Mouse (Mus musculus) effector memory CD4-positive, alpha-beta T cell, adult 7 months (primary cell): ENCODE results near the gene Slc7a6. TPM values are rescaled to one million over a fixed set of nuclear protein-coding genes. Genes with fewer than 3 reads are reported as not detected.

ENCODE experiments used
- polyA plus RNA-seq: library from polyadenylated mRNA; unstranded; fragments of 100-300 nt; shearing (Covaris generic); gene quantifications from one replicate; pipeline ENCODE4 v1.2.1, GENCODE M21; 2017

Slc7a6 gene
- polyA plus RNA-seq = 30.3 TPM

DNA sequence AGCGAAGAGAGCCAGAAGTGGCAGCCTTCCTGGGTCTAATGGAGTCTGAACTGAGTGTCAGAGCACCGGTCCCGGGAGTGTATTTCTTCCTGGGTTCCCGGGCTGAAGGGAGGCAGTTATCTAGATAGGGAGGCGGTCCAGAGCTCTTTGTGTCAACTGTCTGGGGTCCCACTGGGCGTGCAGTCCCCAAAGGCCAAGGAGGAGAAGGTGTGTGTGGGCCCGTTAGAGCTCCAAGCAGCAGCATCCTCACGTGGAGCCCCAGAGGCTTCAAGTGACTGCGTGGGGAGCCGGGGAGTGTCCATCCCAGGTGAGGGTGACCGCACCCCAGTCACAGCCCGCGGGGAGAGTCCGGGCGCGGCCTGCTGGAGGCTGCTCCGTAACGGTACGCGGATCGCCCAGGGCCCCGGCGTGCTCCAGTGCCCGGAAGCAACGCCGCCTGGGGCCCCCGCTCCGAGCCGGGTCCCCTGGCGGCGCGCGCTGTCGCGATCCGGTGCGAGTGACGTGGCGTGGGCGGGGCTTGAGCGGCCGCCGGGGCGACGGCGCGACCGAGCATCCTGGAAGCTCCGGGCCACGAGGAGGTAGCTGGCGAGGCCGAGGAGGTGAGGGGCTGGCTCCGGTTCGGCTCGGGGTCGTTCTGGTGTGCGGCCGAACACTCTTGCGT is at the start of gene Slc7a6:
Slc7a6 (plus strand) TSS at position 502 of the 661 bp plus-strand sequence.

DNA sequence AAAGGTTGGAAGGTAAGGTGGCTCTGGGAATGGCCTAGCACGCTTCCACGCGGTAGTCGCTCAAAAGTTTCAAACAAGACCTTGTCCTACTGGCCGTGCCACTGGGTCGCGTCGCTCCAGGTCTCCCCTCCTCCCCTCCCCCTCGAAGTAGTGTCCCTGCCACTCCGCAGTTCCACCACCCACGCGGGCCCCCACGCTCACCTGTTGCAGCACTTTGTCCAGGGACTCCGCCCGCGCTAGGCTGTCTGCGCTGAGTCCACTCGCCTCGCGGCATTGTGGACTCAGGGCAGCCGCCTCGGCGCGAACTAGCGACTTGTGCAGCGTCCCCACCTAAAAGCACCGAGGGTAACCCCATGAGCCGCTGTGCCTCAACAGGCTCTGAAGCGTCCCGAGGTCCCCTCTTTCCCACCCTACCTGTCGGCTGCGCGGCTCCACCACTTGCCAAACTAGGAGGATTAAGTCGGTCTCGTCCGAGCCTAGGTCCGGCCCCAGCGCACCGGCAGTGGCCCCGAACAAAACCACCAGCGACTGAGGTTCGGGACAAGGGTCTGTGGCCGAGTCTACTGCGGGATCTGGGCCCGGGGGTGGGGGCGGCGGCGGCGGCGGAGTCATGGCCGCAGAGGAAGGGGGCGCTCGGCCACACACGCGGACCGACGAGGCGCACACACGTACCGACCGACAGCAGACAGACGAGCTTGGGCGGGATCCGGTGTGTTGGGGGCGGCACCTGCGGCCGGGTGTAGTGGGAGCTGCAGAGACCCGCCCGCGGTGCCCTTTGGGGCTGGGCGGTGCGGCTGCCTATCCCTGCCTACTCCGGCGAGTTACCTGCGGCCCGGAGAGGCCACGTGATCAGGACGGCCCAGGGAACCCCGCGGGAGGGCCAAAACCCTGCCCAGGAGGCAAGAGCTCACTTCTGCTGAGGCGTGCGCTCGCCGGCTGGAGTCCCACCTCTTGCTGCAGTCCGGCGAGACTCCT is 32.2 kb upstream of the Slc7a6 start, which contains the start of gene Esrp2:
Esrp2 (minus strand) TSS at position 819 of the 975 bp plus-strand sequence.

DNA sequence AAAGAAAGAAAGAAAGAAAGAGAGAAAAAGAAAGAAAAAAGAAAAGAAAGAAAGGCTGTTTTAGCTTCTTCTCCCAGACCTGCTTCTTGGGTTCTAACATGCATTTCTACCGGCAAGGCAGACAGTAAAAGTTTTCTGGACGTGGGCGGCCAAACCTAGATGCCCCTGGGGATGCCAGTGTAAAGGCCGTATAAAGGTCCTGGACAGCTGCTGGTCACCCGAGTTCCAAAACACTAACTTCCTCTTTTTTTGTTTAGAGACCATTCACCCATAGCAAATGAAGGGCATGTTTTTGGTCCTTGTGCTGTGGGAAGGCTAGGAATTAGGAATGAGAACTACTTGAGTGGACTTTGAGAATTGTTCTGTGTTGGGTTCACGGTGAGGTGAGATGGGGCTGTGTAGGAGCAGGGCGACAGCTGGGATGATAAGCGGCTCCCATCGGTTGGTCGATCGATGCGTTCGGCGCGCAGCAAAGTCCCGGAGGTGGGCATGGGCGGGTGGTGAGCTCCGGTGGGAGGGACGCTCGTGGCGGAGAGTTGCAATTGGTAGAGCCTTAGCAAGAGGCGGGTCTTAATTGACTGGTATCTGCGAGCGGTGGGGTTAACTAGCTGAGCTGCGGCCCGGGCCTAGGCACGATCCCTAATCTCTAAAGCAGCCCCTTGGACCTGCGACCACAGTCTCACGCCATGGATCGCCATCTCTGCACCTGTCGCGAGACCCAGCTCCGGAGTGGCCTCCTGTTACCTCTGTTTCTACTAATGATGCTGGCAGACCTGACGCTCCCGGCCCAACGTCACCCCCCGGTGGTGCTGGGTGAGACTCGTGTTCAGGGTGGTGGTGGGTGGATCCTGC is 18.6 kb upstream of the Slc7a6 start, which contains the start of gene Pla2g15:
Pla2g15 (plus strand) TSS at position 599 of the 852 bp plus-strand sequence.

DNA sequence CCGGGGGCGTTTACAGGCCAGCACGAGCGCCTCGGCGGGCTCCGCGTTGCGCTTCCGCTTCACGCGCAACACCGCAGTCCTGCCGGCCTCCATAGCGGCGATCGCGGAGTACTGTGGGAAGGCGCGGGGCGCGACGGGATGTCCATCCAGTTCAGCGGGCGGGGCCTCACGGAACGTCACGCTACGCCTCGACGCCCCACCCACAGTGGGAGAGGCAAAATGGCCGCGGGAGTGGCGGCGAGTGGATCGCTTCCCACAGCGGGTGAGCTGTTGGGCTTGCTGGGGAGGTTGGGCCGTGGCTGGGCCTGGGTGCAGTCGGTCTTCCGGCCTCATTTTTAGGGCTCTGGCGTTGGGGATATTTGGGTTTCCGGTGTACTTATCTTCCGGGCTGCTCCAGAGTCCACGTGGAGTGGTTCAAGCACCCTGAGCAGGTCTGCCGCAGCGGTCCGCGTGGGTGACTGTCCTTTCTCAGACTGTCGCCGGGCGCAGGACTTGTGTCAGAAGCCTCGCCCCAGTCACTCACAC is 42.2 kb downstream of the Slc7a6 start, which contains the start of the genes Slc7a6os and Prmt7:
Slc7a6os (minus strand) TSS at position 115 of the 525 bp plus-strand sequence.
Prmt7 (plus strand) TSS at position 116 of the 525 bp plus-strand sequence.

Other genes with a start within 250 kb of the Slc7a6 start
- 0.59 TPM for gene Ctrl, start 235.0 kb upstream of the Slc7a6 start, polyA plus RNA-seq
- 256 TPM for gene Psmb10, start 230.4 kb upstream of the Slc7a6 start, polyA plus RNA-seq
- gene Lcat, start 225.5 kb upstream of the Slc7a6 start, polyA plus RNA-seq = not detected
- 13.7 TPM for gene Slc12a4, start 202.8 kb upstream of the Slc7a6 start, polyA plus RNA-seq
- 0.22 TPM for gene Dpep3, start 189.4 kb upstream of the Slc7a6 start, polyA plus RNA-seq
- gene Dus2, start 177.5 kb upstream of the Slc7a6 start, polyA plus RNA-seq = 40.4 TPM
- 0.74 TPM for gene Dpep2nb, start 162.9 kb upstream of the Slc7a6 start, polyA plus RNA-seq
- gene Ddx28, start 157.0 kb upstream of the Slc7a6 start, polyA plus RNA-seq = 7.5 TPM
- 187 TPM for gene Nfatc3, start 110.0 kb upstream of the Slc7a6 start, polyA plus RNA-seq
- gene Esrp2, start 31.9 kb upstream of the Slc7a6 start, polyA plus RNA-seq = 1.1 TPM
- 4.3 TPM for gene Pla2g15, start 18.5 kb upstream of the Slc7a6 start, polyA plus RNA-seq
- 70.7 TPM for gene Slc7a6os, start 42.1 kb downstream of the Slc7a6 start, polyA plus RNA-seq
- 30.2 TPM for gene Prmt7, start 42.1 kb downstream of the Slc7a6 start, polyA plus RNA-seq
- gene Smpd3, start 169.1 kb downstream of the Slc7a6 start, polyA plus RNA-seq = 0.22 TPM
- gene Zfp90, start 246.5 kb downstream of the Slc7a6 start, polyA plus RNA-seq = 1.6 TPM